Mouse (Mus musculus) liver, embryonic 16.5 days (tissue): ENCODE results near the gene Klk1b4. TPM values are rescaled to one million over a fixed set of nuclear protein-coding genes. Genes with fewer than 3 reads are reported as not detected.
"Not testable (repeated sequence)": the region's sequence is repeated elsewhere in the genome, so short reads cannot be mapped to it uniquely, and the experiment has no call there.

ENCODE experiments used
- ATAC-seq: fragments of 200-750 bp; cut with Nextera tagmentation; 2 replicates; pipeline ENCODE4 v1.8.0; 2017; ENCODE audit warnings: low read depth, mild to moderate bottlenecking, moderate number of reproducible peaks, moderate library complexity
- H3K27ac ChIP-seq: fragments of 300-500 bp; sonication (generic); 2 replicates; pipeline ENCODE4 v1.5.1; 2014; ENCODE audit warnings: mild to moderate bottlenecking, low read length
- H3K27me3 ChIP-seq: fragments of 300-500 bp; sonication (generic); 2 replicates; pipeline ENCODE4 v1.6.1; 2014; ENCODE audit warnings: low read depth, low read length, mixed read lengths; ENCODE audit not compliant: control insufficient read depth, insufficient read depth
- H3K36me3 ChIP-seq: fragments of 300-500 bp; sonication (generic); 2 replicates; pipeline ENCODE4 v1.6.1; 2014; ENCODE audit warnings: mild to moderate bottlenecking; ENCODE audit not compliant: control insufficient read depth, insufficient read depth
- H3K4me1 ChIP-seq: fragments of 300-500 bp; sonication (generic); 2 replicates; pipeline ENCODE4 v1.6.1; 2014; ENCODE audit warnings: low read depth, low read length, mixed read lengths; ENCODE audit not compliant: control insufficient read depth
- H3K4me2 ChIP-seq: fragments of 300-500 bp; sonication (generic); 2 replicates; pipeline ENCODE4 v1.6.1; 2014; ENCODE audit warnings: low read depth, low read length, mixed read lengths
- H3K4me3 ChIP-seq: fragments of 300-500 bp; sonication (generic); 2 replicates; pipeline ENCODE4 v1.5.1; 2014; ENCODE audit warnings: low read depth, mild to moderate bottlenecking, low read length
- H3K9ac ChIP-seq: fragments of 300-500 bp; sonication (generic); 2 replicates; pipeline ENCODE4 v1.6.1; 2014; ENCODE audit warnings: low read depth, low read length
- H3K9me3 ChIP-seq: fragments of 300-500 bp; sonication (generic); replicated peaks from 2 replicates; pipeline ENCODE4 v1.6.1; 2016; ENCODE audit warnings: low read length; ENCODE audit not compliant: control insufficient read depth
- WGBS: fragments of 180-500 bp; shearing (Covaris S2); extraction: QIAGEN DNeasy Blood & Tissue Kit; methylation state at CpG from one replicate; pipeline ENCODE4 v1.1.7; 2014; ENCODE audit not compliant: insufficient replicate concordance; 5-methylcytosine and 5-hydroxymethylcytosine counted together
- polyA plus RNA-seq: library from polyadenylated mRNA; unstranded; fragments of >200 nt; fragmentation: Nextera tagmentation; extraction: Ambion mirVana; gene quantifications from 2 replicates; pipeline ENCODE4 v1.2.1, GENCODE M21; 2015

Klk1b4 gene
- polyA plus RNA-seq, 1 experiment from 2014 or later: 0.11 TPM

DNA sequence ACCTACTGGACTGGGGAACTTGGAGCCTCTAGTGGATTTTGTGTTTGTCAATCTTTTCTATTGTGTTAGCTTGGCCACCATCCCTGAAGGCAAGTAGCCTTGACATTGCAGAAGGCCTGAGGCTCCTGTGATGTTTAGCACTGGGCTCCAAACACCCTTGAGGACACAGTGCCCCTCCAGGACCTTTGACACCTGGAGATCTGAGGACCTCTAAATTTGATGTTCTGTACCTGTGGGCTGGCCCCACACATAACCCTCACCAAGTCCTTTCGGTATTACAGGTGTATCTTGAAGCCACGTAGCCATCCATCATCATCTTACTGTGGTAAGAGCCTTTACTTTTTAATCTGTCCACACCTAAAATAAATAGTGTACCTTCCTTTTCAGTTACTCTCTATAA lies 40.7 kb downstream of the Klk1b4 start:
- H3K36me3 ChIP-seq: peaks cover 12% of the 10 kb centered on the region
- no peak for ATAC-seq
- H3K9ac ChIP-seq: peak overlapping the region; percentile 37; the same call in 1 of the 2 replicates
- H3K4me3 ChIP-seq: peak overlapping the region; percentile 94
- H3K4me2 ChIP-seq: peak overlapping the region; percentile 81
- 77% methylated on average over 2 of the region's 2 CpGs for WGBS
- no peak overlapping the region for H3K27ac ChIP-seq
- no peaks in the 10 kb centered on the region for H3K9me3 ChIP-seq
- H3K27me3 ChIP-seq: no peaks in the 10 kb centered on the region
- H3K4me1 ChIP-seq: peaks cover 18% of the 10 kb centered on the region

- Histone ChIP-seq H3K27ac (no peak overlapping the region), H3K36me3 (peaks cover 12% of the 10 kb centered on the region), H3K4me1 (peaks cover 18% of the 10 kb centered on the region), H3K4me3 (no peak overlapping the region), H3K4me2 (no peak overlapping the region), H3K9ac (no peak overlapping the region), H3K9me3 (no peaks in the 10 kb centered on the region), H3K27me3 (no peaks in the 10 kb centered on the region)
- WGBS: 80% methylated on average over 4 of the region's 4 CpGs
- ATAC-seq: no peak
Observed at GRCm38 (mm10) chr7:44249248-44249647, 42.0 kb downstream of the Klk1b4 start.

- H3K27ac ChIP-seq, H3K4me2 ChIP-seq, H3K9me3 ChIP-seq, H3K27me3 ChIP-seq, H3K4me3 ChIP-seq, ATAC-seq, H3K9ac ChIP-seq: not testable (repeated sequence)
- Histone ChIP-seq H3K36me3 (peaks cover 12% of the 10 kb centered on the region), H3K4me1 (peaks cover 12% of the 10 kb centered on the region; the same call in 1 of the 2 replicates)
- WGBS: 80% methylated on average over 17 of the region's 17 CpGs
Observed at GRCm38 (mm10) chr7:44250732-44251275, 43.6 kb downstream of the Klk1b4 start.

DNA sequence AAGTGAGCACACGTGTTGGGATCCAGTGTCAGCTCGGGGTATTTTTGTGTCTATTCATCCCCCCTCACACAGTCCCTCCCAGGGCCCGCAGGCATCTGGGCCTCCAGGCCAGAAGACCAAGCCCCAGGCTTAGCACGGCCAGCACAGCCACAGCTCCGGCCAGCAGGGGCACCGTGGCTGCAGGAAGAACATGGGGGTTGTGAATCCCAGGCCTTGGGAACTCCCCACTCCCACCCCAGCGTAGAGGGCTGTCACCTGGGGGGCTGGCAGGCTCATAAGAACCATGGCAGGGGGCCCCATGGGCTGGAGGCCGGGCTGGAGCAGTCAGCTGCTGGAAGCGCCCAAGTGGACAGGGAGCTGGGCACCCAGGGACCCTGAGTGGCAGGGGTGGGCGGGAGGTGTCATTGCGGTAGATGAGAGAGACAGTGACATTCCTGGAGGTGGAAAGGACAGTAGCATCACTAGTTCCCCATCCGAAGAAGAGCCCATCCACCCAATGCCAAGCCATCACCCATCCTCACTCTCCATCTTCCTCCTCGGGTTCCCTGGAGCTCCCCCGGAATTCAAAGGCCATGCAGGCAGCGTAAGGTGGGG lies 45.9 kb downstream of the Klk1b4 start:
- peaks cover 12% of the 10 kb centered on the region for H3K36me3 ChIP-seq
- WGBS: 65% methylated on average over 15 of the region's 15 CpGs
- ATAC-seq: no peak

GRCm38 (mm10) chr7:44254930-44255329 lies 47.7 kb downstream of the Klk1b4 start:
- Histone ChIP-seq H3K4me3 (no peak overlapping the region), H3K4me2 (no peak overlapping the region), H3K27me3 (no peaks in the 10 kb centered on the region), H3K4me1 (no peaks in the 10 kb centered on the region), H3K27ac (no peak overlapping the region), H3K9me3 (no peaks in the 10 kb centered on the region), H3K9ac (no peak overlapping the region), H3K36me3 (peaks cover 5% of the 10 kb centered on the region)
- WGBS: 59% methylated on average over 6 of the region's 6 CpGs
- ATAC-seq: no peak

More for the DNA sequence above, 45.9 kb downstream of the Klk1b4 start:
- Histone ChIP-seq H3K27me3 (no peaks in the 10 kb centered on the region), H3K4me3 (no peak overlapping the region), H3K9me3 (no peaks in the 10 kb centered on the region), H3K27ac (no peak overlapping the region), H3K4me1 (peaks cover 2% of the 10 kb centered on the region; the same call in 1 of the 2 replicates), H3K4me2 (no peak overlapping the region), H3K9ac (no peak overlapping the region)

DNA sequence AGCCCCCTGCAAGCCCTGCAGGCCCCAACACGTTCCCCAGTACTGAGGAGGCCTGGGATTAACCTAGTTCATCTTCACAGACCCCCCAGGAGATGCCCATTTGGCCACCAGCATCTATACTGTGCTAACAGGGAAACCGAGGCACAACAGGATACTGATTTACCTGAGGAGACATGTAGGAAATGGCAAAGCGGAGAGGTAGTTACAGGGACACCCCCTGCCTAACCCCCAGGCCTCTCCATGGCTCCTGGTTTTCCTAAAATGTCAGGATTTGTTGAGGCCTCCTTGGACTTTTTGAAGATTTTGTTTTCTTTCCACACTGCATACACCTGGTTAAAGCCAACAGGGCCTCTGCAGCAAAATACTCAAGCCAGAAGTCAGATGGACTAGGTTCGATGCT lies 50.0 kb downstream of the Klk1b4 start, which contains the start of gene Acp4:
TSS of gene Acp4 (minus strand) at position 101 of the 400 bp plus-strand sequence.
- Histone ChIP-seq H3K4me3 (no peak within 1 kb of the TSS), H3K27ac (no peak within 1 kb of the TSS), H3K4me2 (no peak within 1 kb of the TSS), H3K36me3 (no peaks in the 10 kb centered on the region), H3K9ac (no peak within 1 kb of the TSS), H3K9me3 (no peaks in the 10 kb centered on the region), H3K4me1 (no peaks in the 10 kb centered on the region), H3K27me3 (peaks cover 4% of the 10 kb centered on the region; the same call in 1 of the 2 replicates)
- ATAC-seq: no peak
- WGBS: 57% methylated on average over 4 of the region's 4 CpGs

DNA sequence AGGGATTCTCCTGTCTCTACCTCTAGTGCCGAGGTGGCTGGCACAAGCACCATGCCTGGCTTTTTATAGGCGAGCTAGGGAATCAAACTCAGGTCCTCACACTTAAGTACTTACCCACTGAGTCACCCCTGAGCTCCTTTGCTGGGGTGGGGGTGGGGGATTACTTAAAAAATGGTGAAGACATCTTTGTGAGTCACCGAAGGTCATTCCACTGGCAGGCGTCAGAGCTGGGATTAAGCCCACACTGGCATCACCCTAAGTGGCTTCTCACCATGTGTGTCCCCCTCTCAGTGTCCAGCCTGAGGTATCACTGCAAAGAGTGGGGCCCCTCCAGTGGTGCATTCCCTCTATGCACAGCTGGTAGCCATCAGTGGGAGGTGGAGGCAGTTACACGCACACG lies 53.2 kb downstream of the Klk1b4 start:
- H3K4me1 ChIP-seq: peaks cover 3% of the 10 kb centered on the region
- no peak overlapping the region for H3K27ac ChIP-seq
- H3K9me3 ChIP-seq: no peaks in the 10 kb centered on the region
- no peak overlapping the region for H3K9ac ChIP-seq
- WGBS: 60% methylated on average over 6 of the region's 6 CpGs
- H3K4me3 ChIP-seq: no peak overlapping the region
- H3K27me3 ChIP-seq: peaks cover 14% of the 10 kb centered on the region
- no peaks in the 10 kb centered on the region for H3K36me3 ChIP-seq
- H3K4me2 ChIP-seq: no peak overlapping the region
- ATAC-seq: no peak

DNA sequence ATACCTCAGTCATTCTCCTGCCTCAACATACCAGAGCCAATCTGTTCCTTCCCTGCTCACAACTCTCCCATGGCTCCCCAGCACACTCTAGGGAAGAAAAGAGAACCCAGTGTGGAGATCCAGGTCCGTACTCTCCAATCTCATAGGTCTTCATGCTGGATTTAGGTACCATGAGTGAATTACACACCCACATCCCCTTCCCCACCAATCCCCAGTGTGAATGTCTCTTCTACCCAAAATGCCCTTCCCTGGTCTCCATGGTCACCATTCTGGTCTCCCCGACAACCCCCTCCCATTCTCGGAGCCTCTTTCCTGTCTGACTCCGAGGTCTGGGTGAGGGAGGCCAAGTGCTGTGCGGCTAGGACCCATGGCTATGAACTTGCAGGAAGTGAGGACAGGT lies 53.9 kb downstream of the Klk1b4 start, which contains the start of gene Gm15517:
TSS of gene Gm15517 (plus strand) at position 301 of the 400 bp plus-strand sequence.
- Histone ChIP-seq H3K4me2 (no peak within 1 kb of the TSS), H3K36me3 (no peaks in the 10 kb centered on the region), H3K9me3 (no peaks in the 10 kb centered on the region), H3K4me1 (peaks cover 3% of the 10 kb centered on the region), H3K9ac (no peak within 1 kb of the TSS), H3K27ac (no peak within 1 kb of the TSS), H3K27me3 (peaks cover 14% of the 10 kb centered on the region), H3K4me3 (no peak within 1 kb of the TSS)
- WGBS: 40% methylated on average over 5 of the region's 5 CpGs
- no peak for ATAC-seq
